Mouse (Mus musculus): Measurements from ENCODE around the gene Haus4. TPM values are rescaled to one million over a fixed set of nuclear protein-coding genes. Genes with fewer than 3 reads are reported as not detected.

Gene Haus4
- 3.4 and 4.0 TPM in 2 replicates for polyA plus RNA-seq (2021; fragmentation: Nextera tagmentation)
- long read RNA-seq, experiment 1, transcript Haus4-201 (10 exons, 1,587 nt): major isoform, 15 of 18 reads
- long read RNA-seq, experiment 1, partial matches to known transcripts: 0 of 18 reads
- long read RNA-seq, experiment 1, other reads (novel, unspliced or antisense): 3 of 18 reads
- long read RNA-seq, experiment 2, transcript Haus4-201 (10 exons, 1,587 nt): major isoform, 5 of 6 reads
- long read RNA-seq, experiment 2, partial matches to known transcripts: 1 of 6 reads
- long read RNA-seq, experiment 2, other reads (novel, unspliced or antisense): 0 of 6 reads

GRCm38 (mm10) chr14:54553975-54554769 lies at the start of gene Haus4:
TSS of gene Haus4 (minus strand) at chr14:54554616.

GRCm38 (mm10) chr14:54577089-54577982 lies 22.9 kb upstream of the Haus4 start, which contains the start of gene Ajuba:
TSS of gene Ajuba (minus strand) at chr14:54577558.

Other genes starting within 250 kb of the Haus4 start
- 36.9 and 48.4 TPM in 2 replicates for gene Oxa1l, start 193.8 kb downstream of the Haus4 start, polyA plus RNA-seq (2021; fragmentation: Nextera tagmentation)
- gene Slc7a7, start 136.8 kb downstream of the Haus4 start, polyA plus RNA-seq (2021; fragmentation: Nextera tagmentation): 1.0 and 2.1 TPM in 2 replicates
- 395 and 463 TPM in 2 replicates for gene Mrpl52, start 127.7 kb downstream of the Haus4 start, polyA plus RNA-seq (2021; fragmentation: Nextera tagmentation)
- gene Mmp14, start 123.0 kb downstream of the Haus4 start, polyA plus RNA-seq (2021; fragmentation: Nextera tagmentation): 2.3 and 6.2 TPM in 2 replicates
- gene Lrp10, start 90.5 kb downstream of the Haus4 start, polyA plus RNA-seq (2021; fragmentation: Nextera tagmentation): 7.2 and 18.6 TPM in 2 replicates
- gene Rem2, start 78.5 kb downstream of the Haus4 start, polyA plus RNA-seq (2021; fragmentation: Nextera tagmentation): 8.8 and 13.8 TPM in 2 replicates
- 32.7 and 35.9 TPM in 2 replicates for gene Prmt5, start 37.1 kb downstream of the Haus4 start, polyA plus RNA-seq (2021; fragmentation: Nextera tagmentation)
- gene Ajuba, start 22.9 kb upstream of the Haus4 start, polyA plus RNA-seq (2021; fragmentation: Nextera tagmentation): 0.34 and 0.49 TPM in 2 replicates
- gene 4931414P19Rik, start 51.4 kb upstream of the Haus4 start, polyA plus RNA-seq (2021; fragmentation: Nextera tagmentation): 1.6 and 3.0 TPM in 2 replicates
- 598 and 663 TPM in 2 replicates for gene Psmb5, start 63.4 kb upstream of the Haus4 start, polyA plus RNA-seq (2021; fragmentation: Nextera tagmentation)
- 0.05 and 0.11 TPM in 2 replicates for gene Psmb11, start 66.8 kb upstream of the Haus4 start, polyA plus RNA-seq (2021; fragmentation: Nextera tagmentation)
- gene Gm17606, start 86.3 kb upstream of the Haus4 start, polyA plus RNA-seq (2021; fragmentation: Nextera tagmentation): not detected in 2 replicates
- 0.64 and 0.83 TPM in 2 replicates for gene Cdh24, start 86.7 kb upstream of the Haus4 start, polyA plus RNA-seq (2021; fragmentation: Nextera tagmentation)
- 44.0 and 47.2 TPM in 2 replicates for gene 1700123O20Rik, start 131.6 kb upstream of the Haus4 start, polyA plus RNA-seq (2021; fragmentation: Nextera tagmentation)
- 28.3 and 32.9 TPM in 2 replicates for gene Acin1, start 132.3 kb upstream of the Haus4 start, polyA plus RNA-seq (2021; fragmentation: Nextera tagmentation)
- gene Gm29776, start 144.2 kb upstream of the Haus4 start, polyA plus RNA-seq (2021; fragmentation: Nextera tagmentation): not detected in 2 replicates
- gene Cebpe, start 157.6 kb upstream of the Haus4 start, polyA plus RNA-seq (2021; fragmentation: Nextera tagmentation): not detected in 2 replicates
- gene Slc7a8, start 227.3 kb upstream of the Haus4 start, polyA plus RNA-seq (2021; fragmentation: Nextera tagmentation): 17.7 and 25.0 TPM in 2 replicates

Measured in left cerebral cortex, adult 6 months (tissue).